Mouse (Mus musculus) adrenal gland, adult 8-10 months (tissue): ENCODE data around the gene Sun5. TPM values are rescaled to one million over a fixed set of nuclear protein-coding genes. Genes with fewer than 3 reads are reported as not detected.
A peak's percentile ranks its signal among the peaks of the same experiment; 100 is the strongest.
"Not testable (repeated sequence)": the region's sequence is repeated elsewhere in the genome, so short reads cannot be mapped to it uniquely, and the experiment has no call there.

ENCODE experiments used
- DNase-seq: peaks from one replicate; pipeline ENCODE4 v3.0.0; 2022
- total RNA-seq, 4 experiments: library from RNA; stranded (reverse); gene quantifications; 2 replicates each; pipeline ENCODE4 v1.2.4; 2022

The Sun5 gene
- not detected for total RNA-seq

- no peak for DNase-seq
These were observed at the start of gene Sun5 for GRCm38 (mm10) chr2:153870984-153871383. Sun5 (minus strand) TSS chr2:153871084.

- DNase-seq = no peak
These were observed 47.0 kb upstream of the Sun5 start, which contains the start of gene Bpifb3 for GRCm38 (mm10) chr2:153917930-153918329. Bpifb3 (plus strand) TSS chr2:153918230.

DNA sequence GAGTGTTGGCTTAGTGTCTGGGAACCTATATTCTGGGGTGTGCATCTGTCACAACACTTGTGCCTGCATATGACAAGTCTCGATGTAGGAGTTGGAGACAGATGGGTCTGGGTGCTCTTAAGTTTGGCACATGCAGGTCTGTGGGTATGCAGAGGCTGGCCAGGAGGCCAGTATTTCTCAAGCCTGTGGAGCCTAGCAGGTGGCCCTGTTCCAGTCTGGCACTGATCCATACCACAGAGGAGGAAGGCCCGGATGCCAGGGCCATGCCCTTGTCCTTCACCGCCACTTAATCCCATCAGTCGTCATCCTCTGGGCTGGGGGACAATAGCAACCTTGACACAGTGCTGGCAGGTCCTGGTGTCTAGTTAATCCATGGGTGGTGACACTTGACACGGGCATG lies 43.3 kb upstream of the Sun5 start:
- DNase-seq = peak; percentile 91

GRCm38 (mm10) chr2:153906626-153907025 lies 35.7 kb upstream of the Sun5 start:
- peak; percentile 71 for DNase-seq

- no peak for DNase-seq
These were observed 31.8 kb upstream of the Sun5 start for GRCm38 (mm10) chr2:153902726-153903125.

GRCm38 (mm10) chr2:153900088-153900487 lies 29.2 kb upstream of the Sun5 start, which contains the start of gene Bpifb6:
Bpifb6 (plus strand) TSS chr2:153900388.
- DNase-seq = no peak

DNA sequence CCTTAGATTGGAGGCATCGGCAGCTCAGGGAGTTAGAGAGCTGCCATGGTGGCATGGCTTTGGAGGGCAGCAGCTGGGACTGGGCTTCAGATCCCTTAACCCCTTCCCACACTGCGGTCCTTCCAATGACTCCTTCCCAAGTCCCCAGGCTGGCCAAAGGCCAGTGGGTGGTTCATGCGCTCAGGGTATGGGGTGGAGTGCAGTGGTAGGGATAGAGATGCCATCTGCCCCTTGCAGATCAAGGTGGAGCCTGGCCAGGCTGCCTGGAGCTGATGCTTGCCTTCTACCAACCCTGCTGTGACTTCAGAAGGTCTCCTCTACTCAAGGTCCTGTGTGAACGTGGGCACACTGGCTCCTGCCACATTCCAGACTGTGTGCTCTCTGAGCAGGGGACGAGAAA lies 28.2 kb upstream of the Sun5 start:
- no peak for DNase-seq

DNA sequence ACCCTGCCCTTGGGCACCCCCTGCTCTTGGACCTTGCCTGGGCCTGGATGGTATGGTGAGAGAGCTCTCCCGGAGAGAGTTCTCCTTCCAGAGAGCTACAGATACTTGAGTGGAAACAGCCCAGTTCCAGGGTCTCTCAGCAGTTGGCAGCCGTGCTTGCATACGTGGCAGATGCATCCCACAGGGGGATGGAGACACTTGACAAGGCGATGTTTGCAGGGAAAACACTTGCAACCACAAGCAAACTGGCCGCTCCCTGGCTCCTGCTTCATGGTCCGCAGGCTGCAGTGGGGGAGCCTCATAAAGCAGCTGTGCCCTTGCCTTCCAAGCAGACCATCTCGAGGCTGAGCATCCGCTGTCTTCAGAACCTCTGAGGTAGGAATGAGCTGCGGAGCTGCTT lies 3.9 kb upstream of the Sun5 start, which contains the start of gene Bpifb2:
Gene Bpifb2, plus strand, starts transcription at position 301 of the 400 bp plus-strand sequence.
- DNase-seq = no peak

GRCm38 (mm10) chr2:153861960-153862359 lies 8.9 kb downstream of the Sun5 start:
- no peak for DNase-seq

- DNase-seq = no peak
These were observed 10.2 kb downstream of the Sun5 start for GRCm38 (mm10) chr2:153860715-153861114.

- DNase-seq = no peak
These were observed 10.6 kb downstream of the Sun5 start for GRCm38 (mm10) chr2:153860315-153860714.

DNA sequence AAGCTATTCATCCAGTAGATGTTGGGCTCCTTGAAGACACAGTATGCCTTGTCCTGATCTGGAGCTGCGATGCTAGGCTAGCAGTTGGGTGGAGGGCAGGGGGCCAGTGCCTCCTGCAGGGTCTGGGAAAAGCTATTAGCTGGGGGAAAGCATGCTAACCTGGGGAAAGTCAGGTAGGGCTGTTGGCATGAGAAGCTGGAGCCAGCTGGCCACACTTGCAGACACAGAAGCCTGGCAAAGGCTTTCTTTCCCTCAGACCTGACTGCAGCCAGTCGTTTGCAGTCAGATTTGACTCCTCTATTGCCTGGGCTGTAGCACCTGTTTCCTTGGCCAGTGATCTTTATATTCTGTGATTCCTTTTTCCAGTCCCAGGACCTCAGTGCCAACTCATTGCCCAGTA lies 11.3 kb downstream of the Sun5 start:
- DNase-seq = no peak

- DNase-seq = no peak
These were observed 17.3 kb downstream of the Sun5 start for GRCm38 (mm10) chr2:153853544-153853943.

DNA sequence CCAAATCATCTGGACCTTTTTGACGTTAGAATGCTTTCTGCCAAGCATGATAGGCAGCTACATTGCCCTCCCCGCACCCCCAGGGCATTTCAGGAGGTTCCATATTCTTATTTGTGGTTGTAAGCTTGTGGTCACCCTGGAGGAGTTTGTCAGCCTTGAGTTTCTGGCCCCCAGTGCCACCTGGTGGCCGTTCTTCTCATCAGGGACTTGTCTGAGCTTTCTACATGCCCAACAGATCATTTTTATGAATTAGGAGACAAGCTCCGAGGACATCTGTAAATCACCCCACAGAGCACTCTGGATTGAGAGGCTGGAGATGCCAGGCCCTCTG lies 19.9 kb downstream of the Sun5 start:
- DNase-seq = peak; percentile 45

- no peak for DNase-seq
These were observed 20.4 kb downstream of the Sun5 start for GRCm38 (mm10) chr2:153850351-153851029.

DNA sequence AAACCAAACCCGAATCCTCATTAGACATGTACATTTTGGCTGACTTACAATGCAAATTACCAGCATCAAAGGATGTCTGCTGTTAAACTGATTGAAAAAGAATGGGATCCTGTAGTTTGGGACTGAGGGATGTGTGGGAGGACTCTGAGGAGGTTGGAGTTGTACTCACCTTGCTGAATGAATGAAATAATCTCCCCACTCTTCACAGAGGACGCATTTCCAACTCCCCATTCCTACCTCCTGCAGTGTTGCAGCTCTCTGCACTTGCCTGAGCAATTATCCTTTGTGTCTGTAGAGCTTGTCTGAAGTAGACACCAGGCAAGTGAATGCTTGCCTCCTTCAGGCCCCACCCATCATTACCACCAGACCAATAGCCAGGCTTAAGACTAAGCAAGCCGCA lies 22.5 kb downstream of the Sun5 start:
- no peak for DNase-seq

- no peak for DNase-seq
These were observed 28.0 kb downstream of the Sun5 start for GRCm38 (mm10) chr2:153842854-153843253.

GRCm38 (mm10) chr2:153833291-153833690 lies 37.6 kb downstream of the Sun5 start:
- peak; percentile 59 for DNase-seq

- DNase-seq = no peak
These were observed 42.2 kb downstream of the Sun5 start for GRCm38 (mm10) chr2:153828704-153829103.

GRCm38 (mm10) chr2:153827171-153827830 lies 43.6 kb downstream of the Sun5 start:
- DNase-seq = no peak

- DNase-seq = not testable (repeated sequence)
These were observed 45.0 kb downstream of the Sun5 start for GRCm38 (mm10) chr2:153825900-153826299.

- DNase-seq = no peak
These were observed 46.3 kb downstream of the Sun5 start for GRCm38 (mm10) chr2:153824593-153824992.

DNA sequence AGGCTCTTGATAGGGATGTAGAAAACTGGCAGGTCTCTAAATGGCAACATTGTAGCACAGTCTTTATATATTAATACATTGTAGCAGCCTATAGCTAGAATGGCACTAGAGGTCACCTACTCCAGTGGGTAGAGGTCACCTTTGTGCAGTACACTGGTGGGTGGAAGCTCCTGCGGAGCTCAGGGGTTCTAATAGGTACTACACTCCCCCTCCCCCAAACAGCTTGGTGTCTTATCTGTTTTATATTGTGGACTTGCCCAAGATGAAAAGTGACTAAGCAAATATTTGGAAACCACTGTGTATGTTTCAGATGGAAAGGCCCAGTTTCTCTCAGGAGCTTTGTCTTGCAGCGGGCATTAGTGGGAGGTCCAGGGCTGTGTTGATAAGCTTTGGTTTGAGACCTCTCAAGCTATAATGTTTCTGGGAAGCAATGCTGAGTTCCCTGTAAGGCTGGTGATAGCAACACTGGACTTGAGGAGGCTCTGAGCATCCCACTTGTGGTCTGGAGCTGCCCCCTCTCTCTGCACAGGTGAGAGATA lies 48.8 kb downstream of the Sun5 start:
- no peak for DNase-seq

GRCm38 (mm10) chr2:153809921-153810320 lies 61.0 kb downstream of the Sun5 start:
- DNase-seq = peak; percentile 81
